Mouse (Mus musculus) intestine, embryonic 15.5 days (tissue): ENCODE measurements around the gene Lfng. TPM values are rescaled to one million over a fixed set of nuclear protein-coding genes. Genes with fewer than 3 reads are reported as not detected.

Experiments
- ATAC-seq: fragments of 200-750 bp; cut with Nextera tagmentation; 2 replicates; pipeline ENCODE4 v1.8.0; 2017; ENCODE audit warnings: moderate TSS enrichment, moderate library complexity
- H3K27ac ChIP-seq: fragments of 300-500 bp; sonication (generic); 2 replicates; pipeline ENCODE4 v1.5.1; 2015; ENCODE audit warnings: mild to moderate bottlenecking, inconsistent platforms
- H3K27me3 ChIP-seq: fragments of 300-500 bp; sonication (generic); replicated peaks from 2 replicates; pipeline ENCODE4 v1.6.1; 2015; ENCODE audit warnings: inconsistent platforms
- H3K36me3 ChIP-seq: fragments of 300-500 bp; sonication (generic); 2 replicates; pipeline ENCODE4 v1.6.1; 2015; ENCODE audit warnings: inconsistent platforms
- H3K4me1 ChIP-seq: fragments of 300-500 bp; sonication (generic); replicated peaks from 2 replicates; pipeline ENCODE4 v1.6.1; 2015; ENCODE audit warnings: inconsistent platforms
- H3K4me2 ChIP-seq: fragments of 300-500 bp; sonication (generic); replicated peaks from 2 replicates; pipeline ENCODE4 v1.6.1; 2015; ENCODE audit warnings: mild to moderate bottlenecking, inconsistent platforms
- H3K4me3 ChIP-seq: fragments of 300-500 bp; sonication (generic); replicated peaks from 2 replicates; pipeline ENCODE4 v1.5.1; 2015; ENCODE audit warnings: inconsistent platforms
- H3K9ac ChIP-seq: fragments of 300-500 bp; sonication (generic); 2 replicates; pipeline ENCODE4 v1.6.1; 2015; ENCODE audit warnings: inconsistent platforms
- H3K9me3 ChIP-seq: fragments of 300-500 bp; sonication (generic); 2 replicates; pipeline ENCODE4 v1.6.1; 2016; ENCODE audit warnings: inconsistent platforms
- WGBS: fragments of 180-500 bp; shearing (Covaris S2); methylation state at CpG from one replicate; pipeline ENCODE4 v1.1.7; 2015; 5-methylcytosine and 5-hydroxymethylcytosine counted together
- polyA plus RNA-seq: library from polyadenylated mRNA; unstranded; fragments of >200 nt; fragmentation: Nextera tagmentation; extraction: Ambion mirVana; gene quantifications from 2 replicates; pipeline ENCODE4 v1.2.1, GENCODE M21; 2015

Lfng gene
- polyA plus RNA-seq, 1 experiment from 2014 or later = 14.8 TPM

DNA sequence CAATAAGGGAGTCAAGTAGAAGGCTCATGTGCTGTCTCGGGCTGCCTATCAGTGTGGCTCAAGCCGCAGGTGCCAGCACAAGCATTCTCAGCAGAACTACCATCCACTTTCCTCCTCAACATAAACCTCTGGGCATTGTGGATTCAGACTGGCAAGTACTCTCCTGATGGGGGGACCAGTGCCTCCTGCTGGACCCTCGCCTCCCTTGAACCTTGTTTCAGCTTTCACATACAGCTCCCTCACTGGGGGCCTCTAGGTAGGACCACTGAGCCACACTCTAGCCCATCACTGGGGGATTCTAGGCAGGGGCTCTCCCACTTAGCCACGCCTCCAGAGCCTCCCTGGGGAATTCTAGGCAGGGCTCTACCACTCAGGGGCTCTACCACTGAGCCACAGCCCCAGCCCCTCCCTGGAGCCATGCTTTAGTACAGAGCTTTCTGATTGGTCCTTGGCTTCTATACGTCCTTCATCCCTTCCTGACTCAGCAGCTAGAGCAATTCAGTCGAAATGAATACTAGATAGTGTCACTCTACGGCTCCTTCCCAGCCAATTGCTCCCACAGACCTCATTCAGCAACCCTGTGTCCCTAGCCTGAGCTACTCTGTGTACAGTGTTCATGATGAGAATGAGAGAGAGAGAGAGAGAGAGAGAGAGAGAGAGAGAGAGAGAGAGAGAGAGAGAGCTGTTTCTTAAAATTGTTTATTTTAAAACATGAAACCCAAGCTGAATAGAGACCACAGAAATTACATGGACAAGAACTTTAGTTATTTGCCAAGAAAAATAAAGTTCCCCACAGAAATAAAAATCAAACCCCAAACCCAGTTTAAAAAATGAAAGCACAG is 13.0 kb downstream of the Lfng start:
- Histone ChIP-seq H3K27me3 (no peaks in the 10 kb centered on the region), H3K36me3 (peaks cover 23% of the 10 kb centered on the region), H3K4me1 (peaks cover 13% of the 10 kb centered on the region), H3K27ac (no peak overlapping the region), H3K4me2 (no peak overlapping the region), H3K4me3 (no peak overlapping the region), H3K9ac (no peak overlapping the region), H3K9me3 (no peaks in the 10 kb centered on the region)
- peak; percentile 11 for ATAC-seq
- 51% methylated on average over 7 of the region's 7 CpGs for WGBS

DNA sequence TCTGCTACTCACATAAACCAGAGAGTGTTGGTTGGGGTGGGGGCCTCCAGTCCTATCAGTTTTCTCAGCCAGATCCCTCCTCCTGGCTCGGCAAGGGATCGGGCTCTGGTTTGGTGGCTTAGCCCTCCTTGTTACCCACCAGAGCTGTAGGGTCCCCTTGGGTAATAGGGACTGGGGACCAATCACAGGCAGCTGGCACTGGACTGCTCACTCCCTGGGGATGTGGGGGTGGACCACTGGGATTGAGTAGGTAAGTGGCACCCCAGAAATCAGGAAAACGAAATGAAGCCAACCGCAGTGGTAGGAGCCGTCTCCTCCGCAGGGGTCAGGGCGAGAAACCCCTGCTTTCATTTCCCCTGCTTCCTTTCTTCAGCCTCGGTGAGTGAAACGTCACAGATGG is 14.0 kb downstream of the Lfng start:
- Histone ChIP-seq H3K4me2 (no peak overlapping the region), H3K4me1 (peaks cover 13% of the 10 kb centered on the region), H3K9ac (no peak overlapping the region), H3K27ac (no peak overlapping the region), H3K9me3 (no peaks in the 10 kb centered on the region), H3K36me3 (peaks cover 27% of the 10 kb centered on the region), H3K27me3 (no peaks in the 10 kb centered on the region), H3K4me3 (no peak overlapping the region)
- WGBS = 75% methylated on average over 9 of the region's 9 CpGs
- ATAC-seq = no peak

DNA sequence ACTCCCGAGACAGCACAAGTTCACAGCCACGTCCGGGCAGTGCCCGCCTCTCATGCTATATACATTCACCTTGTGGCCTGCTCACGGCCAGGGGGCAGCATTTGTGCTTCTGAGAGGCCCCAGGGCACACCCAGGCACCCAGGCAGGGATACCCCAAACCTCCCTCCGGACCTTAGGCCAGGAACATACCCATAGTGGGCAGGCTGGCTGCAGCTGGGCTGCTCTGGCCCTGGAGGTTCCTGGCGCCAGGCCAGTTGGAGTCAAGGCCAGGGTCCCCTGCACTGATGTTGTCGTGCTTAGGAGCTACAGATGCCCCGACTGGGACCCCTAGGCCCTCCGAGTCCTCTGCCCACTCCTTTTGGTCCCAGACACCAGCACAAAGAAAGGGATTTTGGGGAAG is 14.4 kb downstream of the Lfng start:
- Histone ChIP-seq H3K4me2 (no peak overlapping the region), H3K4me3 (no peak overlapping the region), H3K27ac (no peak overlapping the region), H3K9me3 (no peaks in the 10 kb centered on the region), H3K27me3 (no peaks in the 10 kb centered on the region), H3K4me1 (peaks cover 11% of the 10 kb centered on the region), H3K36me3 (peaks cover 32% of the 10 kb centered on the region), H3K9ac (no peak overlapping the region)
- WGBS = 68% methylated on average over 10 of the region's 10 CpGs
- ATAC-seq = no peak

DNA sequence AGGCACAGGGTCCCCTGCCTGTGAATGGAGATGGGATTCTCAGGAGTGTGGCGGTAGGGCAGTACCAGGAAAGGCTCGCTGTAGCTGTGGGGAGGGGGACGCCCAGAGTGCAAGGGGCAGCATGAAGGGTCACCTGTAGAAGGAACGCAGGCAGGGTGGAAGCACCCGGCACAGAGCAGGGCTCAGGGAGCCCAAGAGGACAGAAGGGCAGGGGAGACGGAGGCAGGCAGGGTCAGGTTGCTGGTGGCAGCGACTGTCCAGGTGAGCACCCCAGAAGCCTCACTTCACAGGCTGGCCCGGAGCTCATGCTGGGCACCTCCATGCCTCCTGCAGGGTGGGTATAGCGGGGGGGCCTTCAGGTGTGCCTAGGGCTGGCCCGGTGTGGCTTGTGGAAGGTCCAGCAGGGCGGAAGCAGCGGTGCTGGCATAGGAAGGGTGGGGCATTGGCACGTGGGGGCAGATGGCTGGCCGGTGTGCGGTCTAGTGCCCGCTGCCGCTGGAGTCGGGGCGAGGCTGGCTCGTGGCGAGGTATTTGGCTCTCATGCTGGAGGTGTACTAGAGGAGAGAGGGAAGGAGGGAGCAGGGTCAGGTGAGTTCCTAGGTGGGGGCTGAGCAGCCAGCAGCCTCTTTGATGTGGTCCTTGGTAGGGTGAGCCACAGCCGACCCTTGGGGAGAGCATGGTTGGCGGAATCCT is 16.0 kb downstream of the Lfng start:
- peaks cover 9% of the 10 kb centered on the region for H3K4me1 ChIP-seq
- H3K27me3 ChIP-seq = no peaks in the 10 kb centered on the region
- no peak overlapping the region for H3K4me3 ChIP-seq
- no peak overlapping the region for H3K27ac ChIP-seq
- WGBS = 93% methylated on average over 23 of the region's 23 CpGs
- H3K9ac ChIP-seq = no peak overlapping the region
- H3K9me3 ChIP-seq = no peaks in the 10 kb centered on the region
- no peak for ATAC-seq
- H3K36me3 ChIP-seq = peaks cover 48% of the 10 kb centered on the region
- H3K4me2 ChIP-seq = no peak overlapping the region

DNA sequence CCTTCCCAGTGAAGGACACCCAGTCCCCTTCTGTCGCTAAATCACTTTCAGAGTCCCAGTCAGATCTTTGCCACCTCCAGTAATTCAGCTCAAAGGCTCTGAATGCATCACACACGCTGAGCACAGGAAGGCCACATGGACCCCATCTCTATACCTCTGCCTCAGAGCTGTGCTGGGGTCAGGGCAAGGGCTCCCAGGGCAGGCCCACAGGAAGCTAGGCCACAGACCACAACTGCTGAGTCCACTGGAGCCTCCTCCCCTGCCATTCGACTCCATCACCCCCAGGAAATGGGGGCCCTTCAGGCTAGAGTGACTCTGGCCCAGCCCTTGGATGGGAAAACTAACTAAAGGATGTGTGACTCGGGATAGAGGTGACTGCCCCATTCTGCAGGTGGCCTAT is 16.7 kb downstream of the Lfng start:
- no peak overlapping the region for H3K9ac ChIP-seq
- 79% methylated on average over 4 of the region's 4 CpGs for WGBS
- no peaks in the 10 kb centered on the region for H3K9me3 ChIP-seq
- peaks cover 9% of the 10 kb centered on the region for H3K4me1 ChIP-seq
- H3K36me3 ChIP-seq = peaks cover 54% of the 10 kb centered on the region
- no peak overlapping the region for H3K4me2 ChIP-seq
- ATAC-seq = no peak
- no peaks in the 10 kb centered on the region for H3K27me3 ChIP-seq
- 0 out of 2 replicates have a peak overlapping the region, but pooled peaks have one; percentile 5 for H3K27ac ChIP-seq
- H3K4me3 ChIP-seq = no peak overlapping the region

DNA sequence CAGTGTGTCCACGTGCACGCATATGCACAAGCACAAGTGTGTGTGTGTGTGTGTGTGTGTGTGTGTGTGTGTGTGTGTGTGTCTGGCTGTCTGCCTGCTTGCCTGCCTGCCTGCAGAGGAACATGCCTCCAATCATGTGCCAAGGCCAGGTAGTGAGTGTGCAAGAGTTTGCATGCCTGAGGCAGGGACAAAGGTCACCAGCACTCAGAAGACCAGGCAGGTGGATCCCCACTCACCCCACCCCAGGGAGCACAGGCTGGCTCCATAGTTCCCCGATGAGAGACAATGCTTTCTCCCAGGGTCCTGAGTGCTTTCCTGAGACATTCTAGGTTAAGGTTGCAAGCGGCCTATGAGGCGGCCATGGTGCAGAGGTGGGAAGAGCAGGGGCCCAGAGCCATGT is 17.1 kb downstream of the Lfng start:
- WGBS = 78% methylated on average over 5 of the region's 5 CpGs
- H3K27me3 ChIP-seq = no peaks in the 10 kb centered on the region
- H3K4me3 ChIP-seq = no peak overlapping the region
- no peaks in the 10 kb centered on the region for H3K9me3 ChIP-seq
- peaks cover 9% of the 10 kb centered on the region for H3K4me1 ChIP-seq
- H3K36me3 ChIP-seq = peaks cover 59% of the 10 kb centered on the region
- peak; percentile 70 for ATAC-seq
- no peak overlapping the region for H3K27ac ChIP-seq
- no peak overlapping the region for H3K9ac ChIP-seq
- no peak overlapping the region for H3K4me2 ChIP-seq

DNA sequence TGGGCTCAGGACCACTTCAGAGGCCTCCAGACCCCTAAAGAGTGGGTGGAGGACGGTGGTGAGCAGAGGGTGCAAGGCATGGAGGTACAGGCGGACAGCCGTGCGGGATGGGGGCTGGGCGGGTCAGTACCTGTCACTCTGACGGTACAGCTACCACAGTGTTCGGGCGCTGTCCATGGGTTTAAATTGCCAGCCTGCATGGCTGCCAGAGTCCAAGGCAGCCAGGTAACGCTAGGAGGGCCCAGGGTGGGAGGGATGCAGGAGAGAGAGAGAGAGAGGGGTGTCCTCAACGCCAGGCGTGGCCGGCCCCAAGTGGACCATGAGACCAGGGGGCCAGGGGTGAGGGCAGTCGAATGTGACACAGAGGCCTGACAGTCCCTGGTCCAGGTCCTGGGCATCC is 17.8 kb downstream of the Lfng start:
- 91% methylated on average over 13 of the region's 13 CpGs for WGBS
- no peak overlapping the region for H3K4me2 ChIP-seq
- no peak overlapping the region for H3K4me3 ChIP-seq
- no peaks in the 10 kb centered on the region for H3K27me3 ChIP-seq
- H3K4me1 ChIP-seq = peaks cover 9% of the 10 kb centered on the region
- H3K36me3 ChIP-seq = peaks cover 66% of the 10 kb centered on the region
- no peaks in the 10 kb centered on the region for H3K9me3 ChIP-seq
- H3K27ac ChIP-seq = no peak overlapping the region
- no peak overlapping the region for H3K9ac ChIP-seq
- no peak for ATAC-seq

DNA sequence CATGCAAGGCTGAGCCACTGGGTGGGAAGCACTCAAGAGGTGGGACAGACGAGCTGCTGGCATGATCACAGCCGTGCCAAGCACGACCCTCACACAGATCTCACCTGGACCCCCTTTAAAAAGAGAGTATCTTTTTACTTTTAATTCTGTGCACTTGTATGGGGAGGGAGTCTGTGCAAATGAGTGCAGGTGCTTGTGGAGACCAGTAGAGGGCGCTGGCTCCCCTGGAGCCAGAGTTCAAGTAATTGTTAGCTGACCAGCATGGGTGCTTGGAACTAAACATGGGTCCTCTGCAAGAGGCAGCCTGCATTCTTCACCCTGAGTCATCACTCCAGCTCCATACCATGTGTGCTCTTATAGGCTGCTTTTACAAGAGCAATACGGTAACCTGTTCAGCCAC is 20.5 kb downstream of the Lfng start:
- H3K36me3 ChIP-seq = peaks cover 78% of the 10 kb centered on the region
- WGBS = 95% methylated on average over 5 of the region's 5 CpGs
- H3K4me1 ChIP-seq = peaks cover 9% of the 10 kb centered on the region
- H3K4me2 ChIP-seq = no peak overlapping the region
- H3K27me3 ChIP-seq = no peaks in the 10 kb centered on the region
- ATAC-seq = no peak
- no peaks in the 10 kb centered on the region for H3K9me3 ChIP-seq
- H3K27ac ChIP-seq = no peak overlapping the region
- no peak overlapping the region for H3K4me3 ChIP-seq
- no peak overlapping the region for H3K9ac ChIP-seq

DNA sequence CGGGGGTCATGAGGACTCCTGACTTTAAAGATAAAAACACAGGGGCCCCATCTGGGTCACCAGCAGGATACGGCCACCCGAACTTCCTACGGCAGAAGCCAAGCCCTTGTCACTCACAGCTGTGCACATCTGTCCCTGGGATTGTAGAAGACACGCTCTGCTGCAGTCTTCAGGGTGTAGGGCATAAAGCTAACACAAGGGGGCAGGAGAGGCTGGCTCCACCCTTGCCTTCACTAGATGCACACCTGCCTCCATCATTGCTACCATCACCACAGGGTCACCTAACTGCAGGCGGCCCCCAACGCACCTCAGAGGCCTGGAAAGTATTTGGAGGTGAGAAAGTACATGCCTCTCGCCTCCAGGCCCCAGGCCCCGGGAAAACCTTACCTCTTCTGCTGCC is 21.9 kb downstream of the Lfng start:
- Histone ChIP-seq H3K9ac (no peak overlapping the region), H3K27me3 (no peaks in the 10 kb centered on the region), H3K9me3 (no peaks in the 10 kb centered on the region), H3K27ac (no peak overlapping the region), H3K36me3 (peaks cover 77% of the 10 kb centered on the region), H3K4me3 (no peak overlapping the region), H3K4me1 (peaks cover 9% of the 10 kb centered on the region), H3K4me2 (no peak overlapping the region)
- no peak for ATAC-seq
- WGBS = 88% methylated on average over 9 of the region's 9 CpGs

DNA sequence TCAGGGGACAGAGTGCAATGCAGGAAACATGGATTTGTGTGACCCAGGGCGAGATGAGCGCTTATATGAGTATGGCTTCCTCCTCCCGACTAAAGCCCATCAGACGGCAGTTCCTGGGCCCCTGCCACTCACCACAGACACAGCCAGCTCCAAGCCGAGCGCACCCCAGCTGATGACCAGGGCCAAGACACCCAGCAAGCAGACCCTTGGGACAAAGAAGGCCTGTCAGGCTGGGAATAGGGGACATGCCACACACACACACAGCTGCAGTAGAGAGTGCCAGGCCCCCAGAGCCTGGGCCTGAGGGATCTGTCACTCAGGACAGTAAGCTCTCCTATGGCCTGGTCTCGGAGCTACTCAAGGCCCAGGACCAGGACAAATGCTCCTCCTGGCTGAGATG is 26.3 kb downstream of the Lfng start:
- Histone ChIP-seq H3K4me2 (no peak overlapping the region), H3K4me1 (no peaks in the 10 kb centered on the region), H3K9me3 (no peaks in the 10 kb centered on the region), H3K9ac (no peak overlapping the region), H3K36me3 (peaks cover 70% of the 10 kb centered on the region), H3K4me3 (no peak overlapping the region), H3K27ac (no peak overlapping the region), H3K27me3 (no peaks in the 10 kb centered on the region)
- no peak for ATAC-seq
- WGBS = 92% methylated on average over 7 of the region's 7 CpGs

DNA sequence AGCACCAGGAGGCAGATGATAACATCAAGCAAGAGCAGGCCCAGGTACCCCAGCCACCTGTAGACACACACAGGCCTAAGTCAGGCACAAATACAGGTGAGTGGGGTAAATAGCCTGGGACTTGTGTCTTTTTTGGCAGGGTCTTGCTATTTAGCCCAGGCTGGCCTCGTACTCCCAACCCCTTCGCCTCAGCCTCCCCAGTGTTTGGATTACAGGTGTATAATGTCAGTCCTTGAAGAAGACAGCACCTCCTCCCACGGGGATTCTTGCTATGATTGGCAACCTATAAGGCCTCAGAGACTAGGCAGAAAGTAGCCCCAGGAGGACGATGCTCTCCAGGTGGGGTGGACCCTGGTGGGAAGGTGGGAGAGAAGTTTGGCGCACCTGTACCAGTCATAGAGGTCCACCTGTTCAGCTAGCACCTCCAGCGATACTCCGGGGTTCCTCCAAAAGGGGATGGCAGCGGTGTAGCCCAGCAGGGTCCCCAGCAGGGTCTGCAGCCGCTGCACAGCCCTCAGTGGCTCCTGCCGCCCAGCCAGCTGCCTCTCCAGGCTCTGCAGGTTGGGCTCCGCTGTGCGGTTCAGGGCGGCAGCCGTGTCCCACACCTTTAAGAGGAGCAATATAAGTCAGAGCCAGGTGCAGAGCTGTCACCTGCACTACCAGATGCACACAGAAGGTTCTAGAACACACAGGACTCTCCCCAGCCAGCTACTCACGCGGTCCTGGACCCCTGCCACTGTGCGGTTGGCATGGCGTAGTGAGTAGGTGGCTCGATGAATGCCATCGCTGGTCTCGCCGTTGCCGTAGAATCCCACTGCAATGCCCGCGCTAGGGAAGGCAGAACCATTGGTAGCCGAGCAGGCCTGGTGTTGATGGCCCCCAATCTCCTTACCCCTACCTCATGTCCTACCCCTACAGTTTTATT is 27.9 kb downstream of the Lfng start:
- H3K9ac ChIP-seq = no peak overlapping the region
- no peak overlapping the region for H3K4me3 ChIP-seq
- H3K36me3 ChIP-seq = peaks cover 54% of the 10 kb centered on the region
- no peak for ATAC-seq
- 0 out of 2 replicates have a peak, but pooled peaks cover under 1% of the 10 kb centered on the region for H3K4me1 ChIP-seq
- no peak overlapping the region for H3K27ac ChIP-seq
- no peak overlapping the region for H3K4me2 ChIP-seq
- H3K27me3 ChIP-seq = no peaks in the 10 kb centered on the region
- no peaks in the 10 kb centered on the region for H3K9me3 ChIP-seq
- WGBS = 93% methylated on average over 26 of the region's 26 CpGs
